Mouse (Mus musculus) liver, postnatal 0 days (tissue): ENCODE results near the gene Zcchc7.

Source experiments
- CTCF ChIP-seq: sonication (generic); IDR thresholded peaks from 2 replicates; pipeline ENCODE4 v1.5.1; 2016; ENCODE audit warnings: antibody characterized with exemption, low read depth
- EP300 ChIP-seq: IDR thresholded peaks from 2 replicates; pipeline ENCODE4 v1.6.1; 2016; ENCODE audit warnings: antibody characterized with exemption, low read depth, mild to moderate bottlenecking

DNA sequence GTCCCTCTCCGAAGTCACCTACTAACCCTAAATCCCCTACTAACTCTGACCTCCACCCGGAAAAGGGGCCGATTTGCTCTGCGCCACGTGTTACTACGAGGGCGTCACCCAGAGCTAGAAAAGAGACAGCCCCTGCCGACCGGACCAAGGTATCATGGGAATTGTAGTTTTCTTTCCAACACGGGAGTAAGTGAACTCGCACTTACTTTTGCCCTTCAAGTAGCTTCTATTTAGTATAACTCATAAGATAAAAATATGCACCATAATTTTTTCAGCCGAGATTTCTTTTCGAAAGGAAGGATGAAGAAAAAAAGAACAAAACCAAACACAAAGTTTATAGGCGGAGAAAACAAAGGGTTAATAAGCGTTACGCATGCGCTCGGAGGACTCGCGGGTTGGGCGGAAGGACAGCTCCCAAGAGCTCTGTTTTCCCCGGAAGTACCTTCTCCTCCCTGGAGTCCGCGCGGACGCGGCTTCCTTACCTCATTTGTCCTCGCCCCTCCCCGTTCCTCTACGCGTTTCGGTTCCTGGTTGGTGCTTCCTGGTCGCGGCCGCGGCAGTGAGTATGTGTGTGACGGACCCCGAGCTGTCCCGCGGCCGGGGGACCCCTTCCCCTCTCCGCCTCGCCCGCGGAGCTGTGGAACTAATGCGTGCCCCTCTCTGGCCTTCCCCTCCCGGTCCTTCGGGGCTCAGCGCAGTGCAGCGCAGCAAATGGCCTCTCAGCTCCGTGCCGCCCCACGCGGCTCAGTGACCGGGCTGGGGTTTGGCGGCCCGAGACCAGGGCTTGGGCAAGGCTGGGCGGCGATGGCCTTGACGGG is 666 bp downstream of the Zcchc7 start:
- no peak for TF ChIP-seq CTCF
- peak; percentile 66 for TF ChIP-seq EP300
